Mouse (Mus musculus) small intestine, adult 2 months (tissue): ENCODE measurements around the gene Mnt. TPM values are rescaled to one million over a fixed set of nuclear protein-coding genes. Genes with fewer than 3 reads are reported as not detected.

ENCODE experiments used
- H3K27ac ChIP-seq: fragments of 200-500 bp; 2 replicates; pipeline ENCODE4 v1.5.1; 2012; ENCODE audit warnings: low read depth, low read length, control low read depth, inconsistent platforms; ENCODE audit not compliant: insufficient read depth
- H3K27me3 ChIP-seq: fragments of 200-500 bp; 2 replicates; pipeline ENCODE4 v1.6.1; 2012; ENCODE audit warnings: mild to moderate bottlenecking, moderate library complexity, low read length, inconsistent platforms; ENCODE audit not compliant: control insufficient read depth, insufficient read depth
- H3K36me3 ChIP-seq: fragments of 200-500 bp; 2 replicates; pipeline ENCODE4 v1.6.1; 2012; ENCODE audit warnings: mild to moderate bottlenecking, low read length, control low read depth, inconsistent platforms; ENCODE audit not compliant: control insufficient read depth, insufficient read depth
- H3K4me1 ChIP-seq: fragments of 200-500 bp; 2 replicates; pipeline ENCODE4 v1.6.1; 2012; ENCODE audit warnings: low read length, inconsistent platforms, mixed read lengths; ENCODE audit not compliant: control insufficient read depth, insufficient read depth, insufficient read length
- H3K4me3 ChIP-seq: fragments of 200-500 bp; 2 replicates; pipeline ENCODE4 v1.5.1; 2012; ENCODE audit warnings: low read depth, mild to moderate bottlenecking, control low read depth, inconsistent platforms, low read length, moderate library complexity
- CTCF ChIP-seq: fragments of 200-500 bp; IDR thresholded peaks from 2 replicates; pipeline ENCODE4 v1.5.1; 2012; ENCODE audit warnings: low read depth, mild to moderate bottlenecking, control low read depth, inconsistent platforms, low read length, moderate library complexity, mixed read lengths; ENCODE audit not compliant: insufficient replicate concordance, insufficient read length; ENCODE audit errors: extremely low read depth
- POLR2A ChIP-seq: fragments of 200-500 bp; IDR thresholded peaks from 2 replicates; pipeline ENCODE4 v1.6.1; 2012; ENCODE audit warnings: low read depth, mild to moderate bottlenecking, control low read depth, inconsistent platforms, low read length, moderate library complexity
- WGBS: fragments of 180-500 bp; shearing (Covaris S2); methylation state at CpG from one replicate; pipeline ENCODE4 v1.1.7; 2018; 5-methylcytosine and 5-hydroxymethylcytosine counted together
- polyA plus RNA-seq: library from polyadenylated mRNA; depleted of rRNA; stranded (reverse); fragments of >200 nt; gene quantifications from 2 replicates; pipeline ENCODE4 v1.2.3, GENCODE M21; 2012

Gene Mnt
- polyA plus RNA-seq, 1 experiment: 23.6 TPM

GRCm38 (mm10) chr11:74826702-74827101 lies 4.0 kb upstream of the Mnt start:
- Histone ChIP-seq H3K27me3 (no peaks in the 10 kb centered on the region), H3K4me1 (peaks cover 32% of the 10 kb centered on the region; the same call in 1 of the 2 replicates), H3K27ac (peak overlapping the region; percentile 91), H3K4me3 (no peak overlapping the region), H3K36me3 (no peaks in the 10 kb centered on the region)
- WGBS: 27% methylated on average over 5 of the region's 5 CpGs
- TF ChIP-seq POLR2A: no peak
- TF ChIP-seq CTCF: no peak

GRCm38 (mm10) chr11:74827791-74828403 lies 2.8 kb upstream of the Mnt start:
- no peak overlapping the region for H3K4me3 ChIP-seq
- H3K4me1 ChIP-seq: peaks cover 29% of the 10 kb centered on the region; the same call in 1 of the 2 replicates
- no peaks in the 10 kb centered on the region for H3K27me3 ChIP-seq
- 60% methylated on average over 7 of the region's 7 CpGs for WGBS
- no peaks in the 10 kb centered on the region for H3K36me3 ChIP-seq
- peak overlapping the region; percentile 50 for H3K27ac ChIP-seq
- TF ChIP-seq CTCF (no peak), POLR2A (no peak)

- Histone ChIP-seq H3K4me3 (no peak overlapping the region), H3K4me1 (peaks cover 25% of the 10 kb centered on the region; the same call in 1 of the 2 replicates), H3K27ac (peak overlapping the region; percentile 50), H3K36me3 (no peaks in the 10 kb centered on the region), H3K27me3 (no peaks in the 10 kb centered on the region)
- 74% methylated on average over 2 of the region's 2 CpGs for WGBS
- TF ChIP-seq CTCF (no peak), POLR2A (no peak)
Observed at GRCm38 (mm10) chr11:74828404-74828931, 2.3 kb upstream of the Mnt start.

GRCm38 (mm10) chr11:74828965-74829550 lies 1.7 kb upstream of the Mnt start:
- 45% methylated on average over 11 of the region's 11 CpGs for WGBS
- H3K27me3 ChIP-seq: no peaks in the 10 kb centered on the region
- no peaks in the 10 kb centered on the region for H3K36me3 ChIP-seq
- peaks cover 26% of the 10 kb centered on the region; the same call in 1 of the 2 replicates for H3K4me1 ChIP-seq
- peak overlapping the region; percentile 9; the same call in 1 of the 2 replicates for H3K4me3 ChIP-seq
- peak overlapping the region; percentile 96 for H3K27ac ChIP-seq
- TF ChIP-seq CTCF (no peak), POLR2A (no peak)

GRCm38 (mm10) chr11:74829812-74830211 lies 908 bp upstream of the Mnt start:
- Histone ChIP-seq H3K27me3 (no peaks in the 10 kb centered on the region), H3K4me1 (peaks cover 32% of the 10 kb centered on the region), H3K27ac (peak overlapping the region; percentile 96), H3K36me3 (no peaks in the 10 kb centered on the region), H3K4me3 (peak overlapping the region; percentile 64)
- TF ChIP-seq POLR2A (no peak), CTCF (peak; percentile 37; the same call in 1 of the 2 replicates)
- 1% methylated on average over 20 of the region's 20 CpGs for WGBS

GRCm38 (mm10) chr11:74831191-74831605 lies 478 bp downstream of the Mnt start:
- H3K27me3 ChIP-seq: no peaks in the 10 kb centered on the region
- H3K4me3 ChIP-seq: peak overlapping the region; percentile 64
- TF ChIP-seq POLR2A: no peak
- TF ChIP-seq CTCF: no peak
- peaks cover 32% of the 10 kb centered on the region for H3K4me1 ChIP-seq
- peak overlapping the region; percentile 96 for H3K27ac ChIP-seq
- H3K36me3 ChIP-seq: no peaks in the 10 kb centered on the region
- under 1% methylated on average over 35 of the region's 35 CpGs for WGBS
